Mouse (Mus musculus): ENCODE results near the gene Zbtb20. TPM values are rescaled to one million over a fixed set of nuclear protein-coding genes. Genes with fewer than 3 reads are reported as not detected.

The Zbtb20 gene
- polyA plus RNA-seq, 1 experiment from 2014 or later, result 18.4 TPM

GRCm38 (mm10) chr16:43522482-43522881, 646.8 kb downstream of the Zbtb20 start:
- 83% methylated on average over 4 of the region's 4 CpGs for WGBS
- Histone ChIP-seq H3K9ac (ENCODE audit: low read depth, low read length) (no peak overlapping the region), H3K9me3 (ENCODE audit: control insufficient read depth, low read length) (no peaks in the 10 kb centered on the region), H3K36me3 (ENCODE audit: control insufficient read depth, insufficient read depth, low read length) (no peaks in the 10 kb centered on the region), H3K27ac (ENCODE audit: low read length) (no peak overlapping the region), H3K4me2 (ENCODE audit: low read depth, low read length) (no peak overlapping the region), H3K4me3 (ENCODE audit: low read length) (no peak overlapping the region), H3K27me3 (replicated peaks; ENCODE audit: control insufficient read depth, insufficient read depth, low read length) (no peaks in the 10 kb centered on the region), H3K4me1 (ENCODE audit: control insufficient read depth, insufficient read depth, low read length) (no peaks in the 10 kb centered on the region)
- no peak for ATAC-seq

DNA sequence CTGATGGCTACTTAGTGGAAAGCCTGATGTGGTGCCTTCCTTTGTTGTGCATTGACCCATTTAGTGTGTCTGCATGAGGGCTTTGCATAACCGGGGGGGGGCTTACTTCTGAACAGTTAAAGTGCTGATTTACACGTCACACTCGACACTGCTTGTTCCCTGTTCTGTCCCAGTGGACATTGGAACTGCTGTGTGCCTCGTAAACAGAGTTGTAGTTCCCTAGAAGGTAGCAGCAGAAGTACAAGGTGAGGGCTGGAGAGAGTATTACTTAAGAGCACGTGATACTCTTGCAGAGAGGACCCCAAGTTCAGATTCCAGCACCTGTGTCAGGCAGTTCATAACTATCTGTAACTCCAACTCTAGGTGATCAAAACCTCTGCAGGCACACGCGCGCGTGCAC, 648.5 kb downstream of the Zbtb20 start:
- H3K27ac ChIP-seq (ENCODE audit: low read length), result no peak overlapping the region
- H3K4me3 ChIP-seq (ENCODE audit: low read length), result no peak overlapping the region
- no peak overlapping the region for H3K4me2 ChIP-seq (ENCODE audit: low read depth, low read length)
- no peak for ATAC-seq
- H3K9me3 ChIP-seq (ENCODE audit: control insufficient read depth, low read length), result no peaks in the 10 kb centered on the region
- no peaks in the 10 kb centered on the region for H3K27me3 ChIP-seq (replicated peaks; ENCODE audit: control insufficient read depth, insufficient read depth, low read length)
- no peak overlapping the region for H3K9ac ChIP-seq (ENCODE audit: low read depth, low read length)
- WGBS, result 85% methylated on average over 9 of the region's 9 CpGs
- no peaks in the 10 kb centered on the region for H3K36me3 ChIP-seq (ENCODE audit: control insufficient read depth, insufficient read depth, low read length)
- H3K4me1 ChIP-seq (ENCODE audit: control insufficient read depth, insufficient read depth, low read length), result no peaks in the 10 kb centered on the region

- H3K27me3 ChIP-seq (replicated peaks; ENCODE audit: control insufficient read depth, insufficient read depth, low read length), result no peaks in the 10 kb centered on the region
- H3K27ac ChIP-seq (ENCODE audit: low read length), result no peak overlapping the region
- no peaks in the 10 kb centered on the region for H3K36me3 ChIP-seq (ENCODE audit: control insufficient read depth, insufficient read depth, low read length)
- 93% methylated on average over 6 of the region's 6 CpGs for WGBS
- no peaks in the 10 kb centered on the region for H3K9me3 ChIP-seq (ENCODE audit: control insufficient read depth, low read length)
- H3K9ac ChIP-seq (ENCODE audit: low read depth, low read length), result no peak overlapping the region
- no peak for ATAC-seq
- no peak overlapping the region for H3K4me3 ChIP-seq (ENCODE audit: low read length)
- H3K4me2 ChIP-seq (ENCODE audit: low read depth, low read length), result no peak overlapping the region
- no peaks in the 10 kb centered on the region for H3K4me1 ChIP-seq (ENCODE audit: control insufficient read depth, insufficient read depth, low read length)
Observed at GRCm38 (mm10) chr16:43525624-43526023, 649.9 kb downstream of the Zbtb20 start.

GRCm38 (mm10) chr16:43528300-43528699, 652.6 kb downstream of the Zbtb20 start:
- Histone ChIP-seq H3K27me3 (replicated peaks; ENCODE audit: control insufficient read depth, insufficient read depth, low read length) (no peaks in the 10 kb centered on the region), H3K36me3 (ENCODE audit: control insufficient read depth, insufficient read depth, low read length) (no peaks in the 10 kb centered on the region), H3K4me3 (ENCODE audit: low read length) (no peak overlapping the region), H3K4me2 (ENCODE audit: low read depth, low read length) (no peak overlapping the region), H3K4me1 (ENCODE audit: control insufficient read depth, insufficient read depth, low read length) (no peaks in the 10 kb centered on the region), H3K9me3 (ENCODE audit: control insufficient read depth, low read length) (no peaks in the 10 kb centered on the region), H3K27ac (ENCODE audit: low read length) (no peak overlapping the region), H3K9ac (ENCODE audit: low read depth, low read length) (no peak overlapping the region)
- ATAC-seq, result no peak
- WGBS, result 74% methylated on average over 1 of the region's 1 CpGs

DNA sequence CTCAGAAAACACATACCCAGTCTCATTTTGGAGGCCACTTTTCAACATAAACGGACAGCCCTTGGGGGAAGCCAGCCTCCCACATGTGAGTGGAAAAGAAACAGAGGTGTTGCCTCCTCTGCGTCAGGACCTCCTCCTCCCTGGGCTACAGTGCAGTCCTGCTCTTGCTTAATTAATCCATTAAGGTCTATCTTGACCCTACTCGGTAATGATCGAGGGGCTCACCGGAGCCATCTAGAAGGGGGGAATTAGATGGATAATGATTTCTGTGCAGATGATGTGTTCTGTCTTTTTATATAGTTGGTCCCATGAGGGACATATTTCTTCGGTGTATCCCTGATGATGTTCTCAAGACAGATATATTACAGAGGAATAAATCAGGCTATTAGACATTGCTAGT, 655.6 kb downstream of the Zbtb20 start:
- ATAC-seq, result no peak
- 77% methylated on average over 6 of the region's 6 CpGs for WGBS
- H3K9me3 ChIP-seq (ENCODE audit: control insufficient read depth, low read length), result no peaks in the 10 kb centered on the region
- H3K4me2 ChIP-seq (ENCODE audit: low read depth, low read length), result no peak overlapping the region
- no peak overlapping the region for H3K4me3 ChIP-seq (ENCODE audit: low read length)
- no peaks in the 10 kb centered on the region for H3K4me1 ChIP-seq (ENCODE audit: control insufficient read depth, insufficient read depth, low read length)
- H3K9ac ChIP-seq (ENCODE audit: low read depth, low read length), result no peak overlapping the region
- no peak overlapping the region for H3K27ac ChIP-seq (ENCODE audit: low read length)
- no peaks in the 10 kb centered on the region for H3K36me3 ChIP-seq (ENCODE audit: control insufficient read depth, insufficient read depth, low read length)
- no peaks in the 10 kb centered on the region for H3K27me3 ChIP-seq (replicated peaks; ENCODE audit: control insufficient read depth, insufficient read depth, low read length)

- Histone ChIP-seq H3K27ac (ENCODE audit: low read length) (no peak overlapping the region), H3K4me3 (ENCODE audit: low read length) (no peak overlapping the region), H3K9ac (ENCODE audit: low read depth, low read length) (no peak overlapping the region), H3K9me3 (ENCODE audit: control insufficient read depth, low read length) (no peaks in the 10 kb centered on the region), H3K36me3 (ENCODE audit: control insufficient read depth, insufficient read depth, low read length) (no peaks in the 10 kb centered on the region), H3K27me3 (replicated peaks; ENCODE audit: control insufficient read depth, insufficient read depth, low read length) (no peaks in the 10 kb centered on the region), H3K4me1 (ENCODE audit: control insufficient read depth, insufficient read depth, low read length) (no peaks in the 10 kb centered on the region), H3K4me2 (ENCODE audit: low read depth, low read length) (no peak overlapping the region)
- no peak for ATAC-seq
- 81% methylated on average over 3 of the region's 3 CpGs for WGBS
Observed at GRCm38 (mm10) chr16:43534103-43534502, 658.4 kb downstream of the Zbtb20 start.

DNA sequence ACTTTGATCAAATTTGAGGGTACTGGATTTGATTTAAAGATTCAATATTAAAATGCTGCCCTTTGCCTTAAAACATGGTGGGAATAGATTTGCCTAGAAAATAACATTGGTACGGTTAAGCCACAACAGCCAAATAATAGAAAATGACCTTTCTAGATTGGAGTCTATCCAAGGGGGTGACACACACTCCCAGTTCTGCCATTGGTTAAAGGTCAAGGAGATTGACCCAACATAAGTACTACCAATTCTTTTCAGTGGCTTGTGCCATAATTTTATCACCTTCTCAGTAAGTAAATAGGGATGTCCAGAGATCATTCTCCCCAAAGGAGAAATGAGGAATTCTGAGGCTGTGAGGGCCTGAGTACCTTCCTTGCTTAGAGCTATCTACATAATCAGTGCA, 660.2 kb downstream of the Zbtb20 start:
- Histone ChIP-seq H3K4me3 (ENCODE audit: low read length) (no peak overlapping the region), H3K27ac (ENCODE audit: low read length) (no peak overlapping the region), H3K4me2 (ENCODE audit: low read depth, low read length) (no peak overlapping the region), H3K9ac (ENCODE audit: low read depth, low read length) (no peak overlapping the region), H3K36me3 (ENCODE audit: control insufficient read depth, insufficient read depth, low read length) (no peaks in the 10 kb centered on the region), H3K27me3 (replicated peaks; ENCODE audit: control insufficient read depth, insufficient read depth, low read length) (no peaks in the 10 kb centered on the region), H3K4me1 (ENCODE audit: control insufficient read depth, insufficient read depth, low read length) (no peaks in the 10 kb centered on the region), H3K9me3 (ENCODE audit: control insufficient read depth, low read length) (no peaks in the 10 kb centered on the region)
- 86% methylated on average over 1 of the region's 1 CpGs for WGBS
- no peak for ATAC-seq

GRCm38 (mm10) chr16:43537163-43537562, 661.5 kb downstream of the Zbtb20 start:
- Histone ChIP-seq H3K4me2 (ENCODE audit: low read depth, low read length) (no peak overlapping the region), H3K9me3 (ENCODE audit: control insufficient read depth, low read length) (no peaks in the 10 kb centered on the region), H3K9ac (ENCODE audit: low read depth, low read length) (no peak overlapping the region), H3K4me3 (ENCODE audit: low read length) (no peak overlapping the region), H3K27ac (ENCODE audit: low read length) (no peak overlapping the region), H3K36me3 (ENCODE audit: control insufficient read depth, insufficient read depth, low read length) (no peaks in the 10 kb centered on the region), H3K27me3 (replicated peaks; ENCODE audit: control insufficient read depth, insufficient read depth, low read length) (no peaks in the 10 kb centered on the region), H3K4me1 (ENCODE audit: control insufficient read depth, insufficient read depth, low read length) (no peaks in the 10 kb centered on the region)
- ATAC-seq, result 0 out of 2 replicates have a peak, but pooled peaks have one; percentile 62
- whole genome bisulfite sequencing, result 51% methylated on average over 7 of the region's 7 CpGs

DNA sequence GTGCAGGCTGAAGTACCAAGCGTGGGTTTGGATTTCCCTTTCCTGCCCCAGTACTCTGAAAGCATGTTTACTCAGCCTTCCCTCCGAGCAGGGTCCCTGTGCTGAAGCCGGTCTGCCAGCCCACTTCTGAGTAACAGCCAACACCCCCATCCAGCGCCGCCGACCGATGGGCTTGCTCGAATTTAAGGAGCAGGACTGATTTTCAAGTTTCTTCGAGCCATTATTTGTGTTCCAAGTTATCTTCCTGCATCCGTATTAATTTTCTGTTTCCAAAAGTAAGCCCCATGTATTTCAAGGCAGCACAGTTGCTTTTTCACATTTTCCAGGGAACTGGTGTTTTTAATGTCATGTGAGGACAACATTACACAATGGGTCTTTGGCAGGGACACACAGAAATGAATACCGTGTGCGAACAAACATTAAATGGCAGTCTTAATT, 664.0 kb downstream of the Zbtb20 start:
- H3K4me2 ChIP-seq (ENCODE audit: low read depth, low read length), result no peak overlapping the region
- H3K4me3 ChIP-seq (ENCODE audit: low read length), result no peak overlapping the region
- no peaks in the 10 kb centered on the region for H3K9me3 ChIP-seq (ENCODE audit: control insufficient read depth, low read length)
- H3K36me3 ChIP-seq (ENCODE audit: control insufficient read depth, insufficient read depth, low read length), result no peaks in the 10 kb centered on the region
- ATAC-seq, result no peak
- no peaks in the 10 kb centered on the region for H3K27me3 ChIP-seq (replicated peaks; ENCODE audit: control insufficient read depth, insufficient read depth, low read length)
- 82% methylated on average over 12 of the region's 12 CpGs for WGBS
- H3K9ac ChIP-seq (ENCODE audit: low read depth, low read length), result no peak overlapping the region
- H3K27ac ChIP-seq (ENCODE audit: low read length), result no peak overlapping the region
- no peaks in the 10 kb centered on the region for H3K4me1 ChIP-seq (ENCODE audit: control insufficient read depth, insufficient read depth, low read length)

GRCm38 (mm10) chr16:43540108-43540507, 664.4 kb downstream of the Zbtb20 start:
- 32% methylated on average over 3 of the region's 3 CpGs for WGBS
- ATAC-seq, result peak; percentile 59; the same call in 1 of the 2 replicates

More at GRCm38 (mm10) chr16:43540108-43540507, 664.4 kb downstream of the Zbtb20 start:
- Histone ChIP-seq H3K9me3 (ENCODE audit: control insufficient read depth, low read length) (no peaks in the 10 kb centered on the region), H3K36me3 (ENCODE audit: control insufficient read depth, insufficient read depth, low read length) (no peaks in the 10 kb centered on the region), H3K9ac (ENCODE audit: low read depth, low read length) (no peak overlapping the region), H3K27me3 (replicated peaks; ENCODE audit: control insufficient read depth, insufficient read depth, low read length) (no peaks in the 10 kb centered on the region), H3K4me1 (ENCODE audit: control insufficient read depth, insufficient read depth, low read length) (no peaks in the 10 kb centered on the region), H3K27ac (ENCODE audit: low read length) (no peak overlapping the region), H3K4me3 (ENCODE audit: low read length) (no peak overlapping the region), H3K4me2 (ENCODE audit: low read depth, low read length) (no peak overlapping the region)

All from intestine, embryonic 16.5 days (tissue).